Mouse (Mus musculus): ENCODE results near the gene Irx6.

GRCm38 (mm10) chr8:92721936-92722321, 47.8 kb downstream of the Irx6 start:
- TF ChIP-seq POLR2A (IDR thresholded peaks at IDR 0.05; ENCODE audit: borderline replicate concordance, extremely low read depth, low read depth, low read length) (no peak), CTCF (IDR thresholded peaks at IDR 0.05; ENCODE audit: insufficient read depth, low read length) (no peak)

Measured in lung, adult 2 months (tissue).